Mouse (Mus musculus) gastrocnemius, postnatal 10 days (tissue): ENCODE data around the gene Apold1. TPM values are rescaled to one million over a fixed set of nuclear protein-coding genes. Genes with fewer than 3 reads are reported as not detected.

ENCODE experiments used
- DNase-seq: peaks from one replicate; pipeline ENCODE4 v3.0.0; 2021; ENCODE audit warnings: mixed read lengths
- total RNA-seq, 2 experiments: library from RNA; stranded (reverse); gene quantifications; 2 replicates each; pipeline ENCODE4 v1.2.3; 2021

Apold1 gene
- total RNA-seq, 2 experiments from 2014 or later = 3.7 to 5.2 TPM

DNA sequence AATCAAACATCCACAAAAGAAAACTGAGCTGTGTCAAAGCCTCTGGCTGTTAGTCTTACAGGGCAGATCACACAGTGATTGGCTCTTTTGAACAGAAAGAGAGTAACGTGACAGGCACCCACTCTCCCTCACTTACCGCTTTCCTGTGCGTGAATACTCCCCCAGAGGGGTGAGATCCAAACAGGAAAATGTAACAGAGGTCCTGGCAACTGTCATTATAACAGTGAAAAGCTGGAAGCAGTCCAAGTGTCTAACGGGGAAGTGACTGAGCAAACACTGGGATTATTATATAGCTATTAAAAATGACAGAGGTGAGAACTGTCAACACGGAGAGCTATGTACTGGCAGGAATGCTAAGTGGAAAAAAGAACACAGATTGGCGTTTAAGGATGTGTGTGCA is 4.9 kb upstream of the Apold1 start:
- no peak for DNase-seq

GRCm38 (mm10) chr6:134983529-134984370 is 2.2 kb downstream of the Apold1 start:
- peak; percentile 96 for DNase-seq

- DNase-seq = no peak
Measured at GRCm38 (mm10) chr6:134984748-134985147, 3.2 kb downstream of the Apold1 start.

DNA sequence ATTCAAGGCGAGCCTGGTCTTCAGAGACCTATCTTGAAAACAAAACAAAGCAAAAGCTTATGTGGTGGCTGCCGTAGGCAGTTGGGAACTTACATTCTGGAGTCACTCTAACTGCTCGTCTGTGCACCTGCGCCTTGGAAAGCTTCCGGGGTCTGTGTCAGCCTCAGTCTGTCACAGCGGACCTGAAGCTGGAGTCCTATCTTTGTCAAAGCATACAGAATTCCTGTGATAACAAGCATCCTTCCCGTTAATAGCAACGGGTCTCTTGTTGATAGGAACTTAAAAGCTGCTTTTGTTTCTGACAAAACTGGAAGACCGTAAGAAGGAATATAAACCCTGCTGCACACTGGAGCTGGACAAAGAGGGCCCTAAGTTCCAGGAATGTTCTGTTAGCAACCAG is 6.9 kb downstream of the Apold1 start:
- DNase-seq = no peak

DNA sequence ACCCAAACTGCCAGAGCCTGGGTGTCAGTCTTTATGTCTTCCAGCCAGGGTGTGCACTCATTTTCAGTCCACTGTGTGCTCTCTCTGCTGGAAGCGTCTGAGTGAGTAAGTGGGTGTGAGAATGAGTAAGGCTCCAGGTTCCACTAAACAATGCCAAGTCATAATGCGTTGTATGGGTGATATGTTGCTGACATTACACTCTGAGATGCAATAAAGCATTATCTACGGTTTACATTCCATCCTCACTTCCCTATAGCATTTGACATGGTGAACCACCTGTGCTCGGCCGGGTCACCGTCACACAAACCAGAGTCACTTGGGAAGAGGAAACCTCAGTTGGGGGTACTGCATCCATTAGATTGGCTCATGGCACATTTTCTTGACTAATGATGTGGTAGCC is 9.2 kb downstream of the Apold1 start:
- DNase-seq = no peak

DNA sequence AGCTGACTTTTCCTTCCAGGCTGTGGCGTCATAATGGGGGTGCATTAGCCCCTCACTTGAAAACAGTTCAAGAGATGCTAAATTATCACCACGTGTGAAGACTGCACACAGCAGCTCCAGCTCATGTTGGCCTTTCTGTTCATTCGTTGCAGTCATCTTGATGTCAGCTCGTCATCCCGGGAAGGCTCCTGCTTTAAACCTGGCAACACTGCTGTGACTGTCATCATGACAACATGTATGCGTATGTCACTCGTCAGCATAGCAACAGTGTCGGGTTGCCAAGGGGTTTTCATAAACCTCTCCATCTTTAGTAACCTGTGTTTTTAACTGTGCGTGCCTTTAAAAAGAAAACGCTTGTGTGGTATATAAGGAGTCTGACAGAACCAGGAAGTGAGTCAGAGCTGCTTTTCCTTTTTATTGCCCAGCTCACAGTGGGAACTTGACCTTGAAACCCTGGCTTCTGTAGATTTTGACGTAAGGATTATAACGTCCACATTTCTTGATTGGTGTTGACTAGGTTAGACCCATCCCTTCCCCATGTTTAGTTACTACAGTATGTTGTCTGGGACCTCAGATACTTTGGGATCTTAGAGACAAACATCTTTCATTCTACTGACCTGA is 12.6 kb downstream of the Apold1 start:
- no peak for DNase-seq

GRCm38 (mm10) chr6:134994985-134995384 is 13.5 kb downstream of the Apold1 start:
- no peak for DNase-seq

DNA sequence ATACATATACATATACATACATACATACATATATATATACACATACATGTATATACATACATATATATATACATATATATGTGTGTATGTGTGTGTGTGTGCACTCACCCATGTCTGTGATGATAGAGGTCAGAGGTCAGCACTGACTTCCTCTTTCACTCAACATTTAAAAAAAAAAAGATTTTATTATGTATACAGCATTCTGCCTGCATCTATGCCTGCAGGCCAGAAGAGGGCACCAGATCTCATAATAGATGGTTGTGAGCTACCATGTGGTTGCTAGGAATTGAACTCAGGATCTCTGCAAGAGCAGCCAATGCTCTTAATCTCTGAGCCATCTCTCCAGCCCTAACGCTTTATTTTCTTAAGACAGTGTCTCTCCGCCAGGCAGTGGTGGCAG is 15.4 kb downstream of the Apold1 start:
- no peak for DNase-seq

GRCm38 (mm10) chr6:134998076-134998475 is 16.6 kb downstream of the Apold1 start:
- no peak for DNase-seq

- no peak for DNase-seq
Measured at GRCm38 (mm10) chr6:134998781-134999180, 17.3 kb downstream of the Apold1 start.

GRCm38 (mm10) chr6:135000272-135000671 is 18.8 kb downstream of the Apold1 start:
- DNase-seq = no peak

GRCm38 (mm10) chr6:135001991-135002390 is 20.5 kb downstream of the Apold1 start:
- DNase-seq = no peak

GRCm38 (mm10) chr6:135006372-135006771 is 24.9 kb downstream of the Apold1 start:
- no peak for DNase-seq

DNA sequence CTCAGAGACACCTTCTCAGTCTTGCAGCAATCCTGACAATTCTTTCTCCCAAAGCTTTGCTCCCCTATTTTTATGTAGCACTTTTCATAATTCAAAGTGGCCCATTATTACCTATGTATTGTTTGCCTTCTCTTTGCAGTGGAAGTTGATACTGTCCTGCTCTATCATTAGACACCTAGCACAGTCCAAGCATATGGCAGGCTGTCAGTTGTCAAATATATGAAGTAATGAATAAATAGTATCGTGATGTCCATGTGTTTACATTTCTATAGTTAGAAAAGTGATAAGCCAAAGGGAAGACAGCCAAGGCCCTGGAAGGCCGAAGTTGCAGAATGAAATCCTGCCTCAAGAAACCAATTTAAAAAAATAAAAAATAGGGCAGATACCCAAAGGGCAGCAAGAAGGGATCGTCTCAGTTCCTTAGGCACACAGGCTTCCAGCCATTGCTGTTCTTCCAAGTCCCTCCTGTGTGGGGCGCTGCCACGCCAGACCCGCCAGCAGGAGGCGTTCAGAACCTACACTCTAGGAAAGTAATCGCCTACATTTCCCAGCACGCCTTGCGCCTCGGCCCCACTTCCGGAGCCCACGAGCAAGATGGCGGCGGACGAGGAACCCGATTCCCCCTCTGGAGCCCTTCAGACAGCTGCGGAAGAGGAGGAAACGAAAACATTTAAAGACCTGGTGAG is 29.7 kb downstream of the Apold1 start, which contains the start of gene Ddx47:
Ddx47 (plus strand) TSS at position 565 of the 686 bp plus-strand sequence.
- peak; percentile 94 for DNase-seq

DNA sequence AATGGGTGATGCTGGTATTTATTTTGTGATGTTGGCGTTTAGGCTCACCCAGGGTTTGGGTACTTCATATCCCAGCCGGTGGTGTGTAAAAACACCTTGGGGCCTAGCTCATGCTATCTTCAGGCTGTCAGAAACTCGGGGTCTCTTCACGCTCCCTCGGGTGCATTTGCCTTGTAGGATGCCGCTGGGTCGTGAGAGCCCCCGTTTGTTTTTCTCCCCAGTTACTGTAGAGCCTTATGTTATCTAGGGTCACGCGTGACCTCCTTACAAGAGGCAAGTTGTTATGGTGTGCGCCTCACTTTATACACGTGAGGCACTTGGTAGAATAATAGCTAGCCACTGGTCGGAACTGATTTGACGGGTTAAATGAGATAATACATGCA is 30.2 kb downstream of the Apold1 start:
- DNase-seq = no peak

DNA sequence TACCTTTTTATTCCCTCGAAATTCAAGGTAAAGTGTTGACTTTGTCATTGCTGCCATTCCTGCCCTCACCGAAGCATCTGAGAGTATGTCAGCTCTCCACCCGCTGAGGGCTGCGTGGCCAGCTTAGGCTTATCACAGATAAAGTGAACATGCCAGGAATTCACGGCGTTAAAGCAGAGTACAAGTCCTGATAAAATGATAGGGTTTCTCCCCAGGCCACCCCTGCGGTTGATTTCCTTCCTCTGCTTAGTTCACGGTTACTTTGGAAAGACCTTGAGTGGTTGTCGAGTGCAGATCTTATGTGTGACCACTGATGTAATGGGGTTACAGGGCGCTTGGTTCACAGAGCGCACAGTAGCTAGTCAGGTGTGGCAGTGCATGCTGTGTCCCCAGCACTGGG is 35.7 kb downstream of the Apold1 start:
- no peak for DNase-seq

DNA sequence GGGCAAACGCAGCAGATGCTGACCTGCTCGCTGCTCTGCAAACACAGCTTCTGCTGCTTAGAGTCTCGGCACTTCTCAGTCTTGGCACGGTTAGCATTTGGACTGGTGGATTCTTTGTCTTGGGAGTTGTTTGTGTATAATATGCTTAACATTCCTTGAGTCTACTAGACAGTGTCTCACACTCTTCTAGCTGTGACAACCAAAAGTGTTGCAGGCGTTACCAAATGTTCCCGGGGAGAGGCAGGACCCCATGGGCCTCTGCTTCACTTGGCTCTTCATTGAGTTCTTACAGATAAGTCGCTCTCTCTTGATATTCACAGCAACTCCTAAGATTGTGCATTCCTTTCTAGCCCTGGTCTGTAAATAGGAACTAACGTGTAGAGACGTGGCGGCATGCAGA is 38.0 kb downstream of the Apold1 start:
- DNase-seq = no peak

- no peak for DNase-seq
Measured at GRCm38 (mm10) chr6:135021633-135022032, 40.1 kb downstream of the Apold1 start.

GRCm38 (mm10) chr6:135023379-135023778 is 41.9 kb downstream of the Apold1 start:
- DNase-seq = no peak

GRCm38 (mm10) chr6:135024781-135025420 is 43.4 kb downstream of the Apold1 start:
- no peak for DNase-seq

- no peak for DNase-seq
Measured at GRCm38 (mm10) chr6:135026232-135026631, 44.7 kb downstream of the Apold1 start.

DNA sequence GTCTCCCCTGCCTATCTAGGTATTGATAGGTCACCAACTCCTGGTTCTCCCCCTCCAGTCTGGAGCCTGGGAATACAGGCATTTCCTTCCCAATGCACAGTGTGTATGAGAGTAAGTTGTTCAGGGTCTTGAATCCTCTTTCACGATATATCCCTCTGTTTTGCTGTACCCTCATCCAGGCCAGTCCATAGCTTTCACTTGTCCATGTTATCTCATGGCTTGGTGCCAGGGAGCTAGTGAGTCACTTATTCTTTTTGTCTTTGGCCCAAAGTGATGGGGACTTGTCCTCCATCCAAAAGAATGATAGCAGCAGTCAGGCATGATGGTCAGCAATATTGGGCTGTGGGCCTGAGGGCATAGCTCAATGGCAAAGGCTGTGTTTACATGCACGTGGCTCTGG is 45.2 kb downstream of the Apold1 start:
- no peak for DNase-seq

- no peak for DNase-seq
Measured at GRCm38 (mm10) chr6:135029246-135029645, 47.7 kb downstream of the Apold1 start.
